Mouse (Mus musculus): ENCODE measurements around the gene Napepld.
"Not testable (repeated sequence)": the region's sequence is repeated elsewhere in the genome, so short reads cannot be mapped to it uniquely, and the experiment has no call there.

Gene Napepld

DNA sequence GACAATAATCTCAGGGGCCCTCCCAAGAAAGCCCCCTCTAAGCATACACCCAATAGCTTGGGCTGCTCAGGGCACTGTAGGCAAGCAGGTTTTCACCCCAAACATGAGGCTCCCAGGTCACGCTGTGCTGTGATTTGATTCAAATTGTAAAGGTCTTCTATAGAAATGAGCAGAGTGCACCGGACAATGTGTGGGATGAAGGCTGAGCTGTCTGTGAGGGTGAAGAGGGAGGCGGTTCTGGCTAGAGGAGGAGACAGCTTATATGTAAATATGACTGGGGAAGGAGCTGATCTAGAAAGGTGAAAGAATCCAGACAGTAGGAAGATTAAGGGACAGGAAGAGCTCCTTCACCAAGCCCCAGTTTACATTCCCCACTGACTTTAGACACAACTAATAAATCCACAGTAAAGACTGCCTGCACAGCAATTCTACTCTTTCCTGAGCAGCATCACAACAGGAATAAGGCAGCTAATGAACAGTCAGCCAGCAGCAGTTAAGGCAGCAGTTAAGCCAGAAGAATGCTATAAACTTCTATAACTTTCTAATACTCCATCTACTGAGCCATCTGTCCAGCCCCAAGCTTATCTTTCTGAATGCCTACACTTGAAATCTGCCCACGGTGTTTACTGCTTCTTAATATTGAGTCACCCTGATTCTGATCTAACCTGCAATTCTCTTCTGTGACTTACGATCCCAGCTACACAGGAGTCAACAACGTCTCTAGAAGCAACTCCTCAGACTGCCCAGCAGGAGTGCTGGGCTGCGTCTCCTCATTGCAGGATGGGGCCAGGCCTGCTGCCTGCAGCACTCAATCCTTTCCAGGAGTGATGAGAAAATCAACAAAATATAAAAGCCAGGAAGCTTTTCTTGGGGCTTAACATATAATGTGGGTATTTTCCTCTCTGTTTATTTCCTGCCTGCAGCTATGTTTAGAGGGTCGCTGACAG, 33.7 kb downstream of the Napepld start:
- no peak for DNase-seq (ENCODE audit: low spot score in 2 of 2)

- no peak for DNase-seq (ENCODE audit: low spot score in 2 of 2)
These were observed 38.1 kb downstream of the Napepld start for GRCm38 (mm10) chr5:21663081-21663480.

- no peak for DNase-seq (ENCODE audit: low spot score in 2 of 2)
These were observed 40.3 kb downstream of the Napepld start for GRCm38 (mm10) chr5:21660850-21661249.

- DNase-seq (ENCODE audit: low spot score in 2 of 2) = peak; percentile 58 to 86
These were observed 42.4 kb downstream of the Napepld start for GRCm38 (mm10) chr5:21658623-21659395.

DNA sequence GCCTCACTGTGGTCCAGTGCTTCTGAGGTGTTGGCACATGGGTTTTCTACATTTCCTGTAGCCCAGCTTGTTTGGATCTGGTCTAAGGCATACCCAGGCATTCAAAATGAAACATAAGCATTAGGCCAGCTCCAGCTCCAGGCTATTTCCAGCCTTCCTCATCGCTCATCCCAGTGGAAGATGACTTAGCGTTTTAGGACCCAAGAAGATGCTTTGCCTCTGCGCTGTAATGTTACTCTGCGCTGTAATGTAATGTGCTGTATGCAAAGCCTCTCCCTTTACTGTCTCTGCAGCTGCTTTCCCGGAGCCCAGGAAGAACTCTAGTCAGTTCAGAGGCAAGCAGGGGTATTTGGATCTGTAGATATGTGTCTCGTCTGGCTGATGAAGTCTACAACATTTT, 43.2 kb downstream of the Napepld start:
- no peak for DNase-seq (ENCODE audit: low spot score in 2 of 2)

DNA sequence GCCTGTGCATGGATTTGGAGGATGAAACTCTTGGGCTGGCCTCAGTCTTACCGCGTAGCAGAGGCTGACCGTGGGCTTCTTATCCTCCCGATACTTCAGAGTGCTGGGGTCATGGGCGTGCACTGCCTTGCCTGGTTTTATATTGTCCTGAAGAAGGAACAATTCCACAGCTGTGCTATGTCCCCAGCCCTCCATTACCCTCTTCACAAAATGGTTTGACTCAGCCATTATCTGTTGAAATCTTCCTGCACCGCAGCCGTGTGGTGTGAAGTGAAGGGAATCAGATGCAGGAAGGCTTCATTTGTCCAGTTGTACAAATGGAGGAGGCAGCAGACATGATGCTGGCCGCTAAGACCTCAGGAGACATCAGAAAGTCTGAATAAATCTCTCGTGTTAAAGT, 44.3 kb downstream of the Napepld start:
- DNase-seq (ENCODE audit: low spot score in 2 of 2) = no peak

DNA sequence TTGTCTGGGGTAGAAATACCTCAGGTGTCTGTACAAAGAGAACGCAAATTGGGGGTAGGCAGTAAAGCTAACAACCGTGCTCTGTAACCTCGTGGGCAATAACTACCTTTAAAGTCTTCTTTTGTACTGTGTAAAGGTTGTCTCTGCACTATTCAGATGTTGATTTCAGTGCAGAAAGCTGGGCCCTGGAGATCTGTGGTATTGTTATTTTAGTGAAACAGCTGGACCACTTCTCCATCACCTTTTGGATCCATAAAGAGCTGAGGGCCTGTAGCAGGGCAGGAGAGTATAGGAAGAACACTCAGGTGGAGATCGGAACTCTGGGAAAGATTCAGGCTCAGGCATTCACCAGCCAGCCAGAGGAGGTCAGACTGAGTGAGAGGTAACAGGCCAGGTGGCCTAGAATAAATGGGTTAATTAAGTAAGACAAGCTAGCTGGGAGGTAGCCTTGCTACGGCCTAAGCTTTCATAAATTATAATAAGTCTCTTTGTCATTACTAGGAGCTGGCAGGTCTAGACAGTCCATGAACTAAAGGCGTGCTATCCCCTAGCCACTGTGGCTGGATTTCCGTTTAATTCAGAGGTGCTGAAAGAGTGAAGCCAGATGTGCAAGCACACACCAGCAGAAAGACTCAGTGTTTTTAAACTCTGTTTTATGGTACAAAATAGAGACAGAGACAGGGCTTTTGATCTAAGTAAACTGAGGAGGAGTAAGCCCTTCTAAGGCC, 49.1 kb downstream of the Napepld start:
- DNase-seq (ENCODE audit: low spot score in 2 of 2) = no peak

- no peak for DNase-seq (ENCODE audit: low spot score in 2 of 2)
These were observed 50.5 kb downstream of the Napepld start for GRCm38 (mm10) chr5:21650736-21651135.

DNA sequence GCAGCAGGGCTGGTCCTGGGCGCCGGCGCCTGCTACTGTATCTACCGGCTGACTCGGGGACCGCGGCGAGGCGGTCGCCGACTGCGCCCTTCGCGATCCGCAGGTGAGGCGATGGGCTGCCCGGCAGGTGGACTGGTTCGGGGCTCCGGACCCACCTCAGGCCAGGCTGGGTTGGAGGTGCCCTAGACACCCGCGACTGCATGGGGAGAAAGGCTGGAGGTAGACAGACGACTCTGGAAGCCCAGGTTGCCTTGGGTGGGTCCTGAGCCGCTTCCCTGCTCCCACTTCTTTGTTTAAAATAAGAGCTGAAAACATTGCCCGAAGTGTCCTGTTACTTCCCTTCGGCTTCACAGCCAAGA, 55.1 kb downstream of the Napepld start:
- DNase-seq (ENCODE audit: low spot score in 2 of 2) = no peak

- peak; percentile 59 to 87 for DNase-seq (ENCODE audit: low spot score in 2 of 2)
These were observed 55.6 kb downstream of the Napepld start, which contains the start of the genes Fbxl13 and Armc10 for GRCm38 (mm10) chr5:21645439-21646132. Gene Fbxl13, minus strand, starts transcription at chr5:21645634. Gene Armc10, plus strand, starts transcription at chr5:21645813.

GRCm38 (mm10) chr5:21644891-21645438, 56.2 kb downstream of the Napepld start:
- peak in 1 of 2 experiments; percentile 47 for DNase-seq (ENCODE audit: low spot score in 2 of 2)

DNA sequence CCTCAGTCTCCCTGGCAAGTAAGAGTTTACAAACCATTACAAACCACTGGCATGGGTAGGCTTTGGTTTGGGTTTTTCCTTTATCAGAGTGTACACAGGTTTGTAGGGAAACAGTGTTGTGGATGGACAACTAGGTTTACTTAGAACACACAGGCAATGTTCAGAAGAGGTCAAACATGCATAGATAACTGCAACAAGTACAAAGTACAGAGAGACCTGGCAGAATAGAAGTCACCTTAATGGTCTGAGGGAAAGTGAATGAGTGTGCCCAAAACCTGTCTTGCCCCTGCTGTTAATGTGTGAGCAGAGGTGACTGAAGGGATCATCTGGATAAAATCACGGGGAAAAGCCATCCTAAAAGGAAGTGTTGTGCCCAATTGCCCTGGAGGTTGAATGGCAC, 57.6 kb downstream of the Napepld start:
- no peak for DNase-seq (ENCODE audit: low spot score in 2 of 2)

DNA sequence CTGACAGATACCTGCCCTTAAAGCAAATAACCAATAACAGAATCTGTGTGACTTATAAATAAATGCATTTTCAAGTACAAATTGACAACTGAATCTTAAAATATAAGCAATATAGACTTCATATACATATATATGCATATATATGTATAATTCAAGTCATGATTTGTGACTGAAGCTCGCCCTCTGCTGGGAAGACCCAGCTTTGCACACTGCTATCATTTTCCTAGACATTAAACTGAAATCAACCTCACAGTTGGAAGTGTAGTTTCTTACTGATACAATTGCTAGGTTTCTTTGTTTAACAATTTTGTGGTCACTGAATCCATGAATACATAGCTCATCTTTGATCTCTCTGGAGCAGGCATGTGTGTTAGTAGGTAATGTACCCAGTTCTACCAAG, 60.2 kb downstream of the Napepld start:
- DNase-seq (ENCODE audit: low spot score in 2 of 2) = peak; percentile 15 to 69

- no peak for DNase-seq (ENCODE audit: low spot score in 2 of 2)
These were observed 75.3 kb downstream of the Napepld start for GRCm38 (mm10) chr5:21625916-21626315.

DNA sequence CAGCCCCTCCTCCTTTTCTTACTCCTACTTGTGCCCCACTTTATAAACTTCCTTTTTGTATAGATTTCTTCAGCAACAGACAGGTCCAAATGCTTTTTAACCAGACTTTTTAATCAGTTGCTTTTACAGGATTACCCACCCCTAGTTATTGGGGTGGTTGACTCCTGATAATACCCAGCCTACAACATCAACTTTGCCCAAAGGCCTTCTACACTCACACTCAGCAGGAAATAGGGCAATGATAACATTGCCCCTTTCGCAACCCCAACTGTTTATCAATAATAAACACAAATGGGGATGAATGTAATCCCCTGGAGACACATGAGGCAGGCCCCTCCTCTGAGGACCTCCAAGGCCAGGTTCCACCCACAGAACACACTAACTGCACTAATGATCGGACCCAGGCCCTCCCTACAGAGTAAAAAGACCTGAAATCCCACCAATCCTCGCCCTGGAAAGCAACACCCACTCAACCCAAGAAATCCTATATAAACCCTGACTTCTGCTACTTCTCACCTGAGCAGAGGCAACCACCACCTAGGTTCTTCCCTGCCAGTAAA, 84.7 kb downstream of the Napepld start:
- no peak for DNase-seq (ENCODE audit: low spot score in 2 of 2)

DNA sequence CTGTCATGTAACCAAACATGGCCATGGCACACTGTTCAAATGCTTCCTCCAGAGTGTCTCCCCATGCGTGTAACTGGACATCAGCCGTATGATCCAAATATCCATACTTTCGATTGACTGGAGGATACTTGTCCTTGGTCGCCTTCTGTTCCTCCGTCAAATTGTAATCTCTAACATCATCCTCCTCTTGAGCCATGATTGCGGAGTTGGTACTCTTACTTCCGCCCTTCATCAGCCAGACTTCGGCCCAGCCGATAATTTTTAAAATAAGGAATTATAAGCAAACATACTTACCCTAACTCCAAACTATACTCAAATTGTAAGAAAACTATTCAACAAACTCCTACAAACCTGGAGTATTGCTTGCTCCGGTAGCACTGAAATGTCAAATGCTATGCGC, 86.9 kb downstream of the Napepld start:
- DNase-seq (ENCODE audit: low spot score in 2 of 2) = not testable (repeated sequence)

All from spleen, postnatal 10 days (tissue).